Mouse (Mus musculus): Measurements from ENCODE around the gene Gpat2. TPM values are rescaled to one million over a fixed set of nuclear protein-coding genes. Genes with fewer than 3 reads are reported as not detected.

Gene Gpat2
- polyA plus RNA-seq, 1 experiment from 2014 or later, result 0.07 TPM

- no peak overlapping the region for H3K4me3 ChIP-seq (ENCODE audit: low read depth, low read length)
- H3K27me3 ChIP-seq (replicated peaks; ENCODE audit: control insufficient read depth, insufficient read depth, low read length), result no peaks in the 10 kb centered on the region
- 78% methylated on average over 3 of the region's 3 CpGs for WGBS
- no peak overlapping the region for H3K27ac ChIP-seq (ENCODE audit: low read depth)
- DNase-seq (ENCODE audit: low spot score) (no peak), ATAC-seq (replicated peaks; ENCODE audit: low FRiP score, low TSS enrichment, low read depth) (no peak)
- H3K4me1 ChIP-seq (replicated peaks; ENCODE audit: control insufficient read depth, insufficient read depth, low read length), result no peaks in the 10 kb centered on the region
- H3K9me3 ChIP-seq (ENCODE audit: control insufficient read depth, low read length), result no peaks in the 10 kb centered on the region
- H3K4me2 ChIP-seq (ENCODE audit: low read length), result no peak overlapping the region
- H3K9ac ChIP-seq (ENCODE audit: low read length), result no peak overlapping the region
- no peaks in the 10 kb centered on the region for H3K36me3 ChIP-seq (ENCODE audit: control insufficient read depth, insufficient read depth, low read length)
These were observed 47.3 kb downstream of the Gpat2 start for GRCm38 (mm10) chr2:127472279-127472678.

GRCm38 (mm10) chr2:127479210-127479609 lies 54.2 kb downstream of the Gpat2 start:
- 72% methylated on average over 4 of the region's 4 CpGs for WGBS
- no peaks in the 10 kb centered on the region for H3K36me3 ChIP-seq (ENCODE audit: control insufficient read depth, insufficient read depth, low read length)
- no peak overlapping the region for H3K27ac ChIP-seq (ENCODE audit: low read depth)
- no peak overlapping the region for H3K4me2 ChIP-seq (ENCODE audit: low read length)
- no peak overlapping the region for H3K9ac ChIP-seq (ENCODE audit: low read length)
- peaks cover 42% of the 10 kb centered on the region for H3K27me3 ChIP-seq (replicated peaks; ENCODE audit: control insufficient read depth, insufficient read depth, low read length)
- no peak for DNase-seq (ENCODE audit: low spot score)
- H3K4me1 ChIP-seq (replicated peaks; ENCODE audit: control insufficient read depth, insufficient read depth, low read length), result peaks cover 9% of the 10 kb centered on the region; the same call in 1 of the 2 replicates
- no peaks in the 10 kb centered on the region for H3K9me3 ChIP-seq (ENCODE audit: control insufficient read depth, low read length)
- ATAC-seq (replicated peaks; ENCODE audit: low FRiP score, low TSS enrichment, low read depth), result no peak
- H3K4me3 ChIP-seq (ENCODE audit: low read depth, low read length), result no peak overlapping the region

GRCm38 (mm10) chr2:127479763-127480162 lies 54.8 kb downstream of the Gpat2 start:
- H3K4me1 ChIP-seq (replicated peaks; ENCODE audit: control insufficient read depth, insufficient read depth, low read length), result peaks cover 11% of the 10 kb centered on the region
- H3K9ac ChIP-seq (ENCODE audit: low read length), result no peak overlapping the region
- H3K36me3 ChIP-seq (ENCODE audit: control insufficient read depth, insufficient read depth, low read length), result no peaks in the 10 kb centered on the region
- DNase-seq (ENCODE audit: low spot score) (no peak), ATAC-seq (replicated peaks; ENCODE audit: low FRiP score, low TSS enrichment, low read depth) (no peak)
- no peak overlapping the region for H3K4me3 ChIP-seq (ENCODE audit: low read depth, low read length)
- H3K27ac ChIP-seq (ENCODE audit: low read depth), result no peak overlapping the region
- peaks cover 47% of the 10 kb centered on the region for H3K27me3 ChIP-seq (replicated peaks; ENCODE audit: control insufficient read depth, insufficient read depth, low read length)
- H3K4me2 ChIP-seq (ENCODE audit: low read length), result no peak overlapping the region
- H3K9me3 ChIP-seq (ENCODE audit: control insufficient read depth, low read length), result no peaks in the 10 kb centered on the region
- 62% methylated on average over 10 of the region's 10 CpGs for WGBS

- H3K4me1 ChIP-seq (replicated peaks; ENCODE audit: control insufficient read depth, insufficient read depth, low read length), result peaks cover 11% of the 10 kb centered on the region
- WGBS, result under 1% methylated on average over 57 of the region's 59 CpGs
- peak; percentile 48 for ATAC-seq (replicated peaks; ENCODE audit: low FRiP score, low TSS enrichment, low read depth)
These were observed 57.0 kb downstream of the Gpat2 start for GRCm38 (mm10) chr2:127481841-127482532.

GRCm38 (mm10) chr2:127482533-127482911 lies 57.5 kb downstream of the Gpat2 start:
- Histone ChIP-seq H3K9ac (ENCODE audit: low read length) (0 out of 2 replicates have a peak overlapping the region, but pooled peaks have one; percentile 1), H3K27ac (ENCODE audit: low read depth) (no peak overlapping the region), H3K27me3 (replicated peaks; ENCODE audit: control insufficient read depth, insufficient read depth, low read length) (peaks cover 56% of the 10 kb centered on the region), H3K4me3 (ENCODE audit: low read depth, low read length) (peak overlapping the region; percentile 47), H3K4me1 (replicated peaks; ENCODE audit: control insufficient read depth, insufficient read depth, low read length) (peaks cover 11% of the 10 kb centered on the region), H3K9me3 (ENCODE audit: control insufficient read depth, low read length) (no peaks in the 10 kb centered on the region), H3K36me3 (ENCODE audit: control insufficient read depth, insufficient read depth, low read length) (no peaks in the 10 kb centered on the region), H3K4me2 (ENCODE audit: low read length) (peak overlapping the region; percentile 76)
- 0% methylated on average over 17 of the region's 21 CpGs for WGBS
- DNase-seq (ENCODE audit: low spot score), result peak; percentile 83
- peak; percentile 83 for ATAC-seq (replicated peaks; ENCODE audit: low FRiP score, low TSS enrichment, low read depth)

More at GRCm38 (mm10) chr2:127481841-127482532, 57.0 kb downstream of the Gpat2 start:
- Histone ChIP-seq H3K4me3 (ENCODE audit: low read depth, low read length) (peak overlapping the region; percentile 47), H3K9ac (ENCODE audit: low read length) (0 out of 2 replicates have a peak overlapping the region, but pooled peaks have one; percentile 1), H3K9me3 (ENCODE audit: control insufficient read depth, low read length) (no peaks in the 10 kb centered on the region), H3K27me3 (replicated peaks; ENCODE audit: control insufficient read depth, insufficient read depth, low read length) (peaks cover 56% of the 10 kb centered on the region), H3K27ac (ENCODE audit: low read depth) (no peak overlapping the region), H3K4me2 (ENCODE audit: low read length) (peak overlapping the region; percentile 76), H3K36me3 (ENCODE audit: control insufficient read depth, insufficient read depth, low read length) (no peaks in the 10 kb centered on the region)
- DNase-seq (ENCODE audit: low spot score), result no peak

- Histone ChIP-seq H3K9me3 (ENCODE audit: control insufficient read depth, low read length) (no peaks in the 10 kb centered on the region), H3K27me3 (replicated peaks; ENCODE audit: control insufficient read depth, insufficient read depth, low read length) (peaks cover 56% of the 10 kb centered on the region), H3K4me3 (ENCODE audit: low read depth, low read length) (peak overlapping the region; percentile 47), H3K9ac (ENCODE audit: low read length) (0 out of 2 replicates have a peak overlapping the region, but pooled peaks have one; percentile 3), H3K36me3 (ENCODE audit: control insufficient read depth, insufficient read depth, low read length) (no peaks in the 10 kb centered on the region), H3K4me1 (replicated peaks; ENCODE audit: control insufficient read depth, insufficient read depth, low read length) (peaks cover 11% of the 10 kb centered on the region), H3K4me2 (ENCODE audit: low read length) (peak overlapping the region; percentile 76), H3K27ac (ENCODE audit: low read depth) (no peak overlapping the region)
- ATAC-seq (replicated peaks; ENCODE audit: low FRiP score, low TSS enrichment, low read depth) (no peak), DNase-seq (ENCODE audit: low spot score) (no peak)
- WGBS, result 3% methylated on average over 10 of the region's 21 CpGs
These were observed 58.0 kb downstream of the Gpat2 start for GRCm38 (mm10) chr2:127483001-127483400.

GRCm38 (mm10) chr2:127484476-127485170 lies 59.6 kb downstream of the Gpat2 start:
- Histone ChIP-seq H3K4me3 (ENCODE audit: low read depth, low read length) (peak overlapping the region; percentile 26; the same call in 1 of the 2 replicates), H3K27ac (ENCODE audit: low read depth) (no peak overlapping the region), H3K36me3 (ENCODE audit: control insufficient read depth, insufficient read depth, low read length) (no peaks in the 10 kb centered on the region), H3K9me3 (ENCODE audit: control insufficient read depth, low read length) (no peaks in the 10 kb centered on the region), H3K4me2 (ENCODE audit: low read length) (peak overlapping the region; percentile 45), H3K4me1 (replicated peaks; ENCODE audit: control insufficient read depth, insufficient read depth, low read length) (peaks cover 11% of the 10 kb centered on the region), H3K9ac (ENCODE audit: low read length) (no peak overlapping the region), H3K27me3 (replicated peaks; ENCODE audit: control insufficient read depth, insufficient read depth, low read length) (peaks cover 56% of the 10 kb centered on the region)
- ATAC-seq (replicated peaks; ENCODE audit: low FRiP score, low TSS enrichment, low read depth), result peak; percentile 64
- peak; percentile 86 for DNase-seq (ENCODE audit: low spot score)
- WGBS, result 6% methylated on average over 19 of the region's 19 CpGs

Measured in intestine, embryonic 14.5 days (tissue).